Mouse (Mus musculus) kidney, postnatal 0 days (tissue): ENCODE results near the gene Tnpo2. TPM values are rescaled to one million over a fixed set of nuclear protein-coding genes. Genes with fewer than 3 reads are reported as not detected.

Source experiments
- ATAC-seq: fragments of 200-750 bp; cut with Nextera tagmentation; replicated peaks from 2 replicates; pipeline ENCODE4 v1.8.0; 2017; ENCODE audit warnings: low read depth, moderate number of reproducible peaks, moderate TSS enrichment, moderate library complexity; ENCODE audit not compliant: low FRiP score
- DNase-seq: peaks from one replicate; pipeline ENCODE4 v3.0.0-alpha.2; 2016; ENCODE audit warnings: low spot score
- H3K27ac ChIP-seq: fragments of 300-500 bp; sonication (generic); 2 replicates; pipeline ENCODE4 v1.5.1; 2014; ENCODE audit warnings: mild to moderate bottlenecking
- H3K27me3 ChIP-seq: fragments of 300-500 bp; sonication (generic); 2 replicates; pipeline ENCODE4 v1.6.1; 2014; ENCODE audit warnings: low read length, mixed read lengths; ENCODE audit not compliant: insufficient read depth
- H3K36me3 ChIP-seq: fragments of 300-500 bp; sonication (generic); 2 replicates; pipeline ENCODE4 v1.6.1; 2014; ENCODE audit warnings: low read length, mixed read lengths; ENCODE audit not compliant: insufficient read depth
- H3K4me1 ChIP-seq: fragments of 300-500 bp; sonication (generic); replicated peaks from 2 replicates; pipeline ENCODE4 v1.6.1; 2014; ENCODE audit warnings: antibody characterized with exemption, low read length, mixed read lengths; ENCODE audit not compliant: insufficient read depth
- H3K4me2 ChIP-seq: fragments of 300-500 bp; sonication (generic); 2 replicates; pipeline ENCODE4 v1.6.1; 2014; ENCODE audit warnings: mild to moderate bottlenecking, low read length, moderate library complexity, mixed read lengths
- H3K4me3 ChIP-seq: fragments of 300-500 bp; sonication (generic); replicated peaks from 2 replicates; pipeline ENCODE4 v1.5.1; 2014; ENCODE audit warnings: low read depth, low read length
- H3K9ac ChIP-seq: fragments of 300-500 bp; sonication (generic); 2 replicates; pipeline ENCODE4 v1.6.1; 2014; ENCODE audit warnings: low read depth, low read length
- H3K9me3 ChIP-seq: fragments of 300-500 bp; sonication (generic); replicated peaks from 2 replicates; pipeline ENCODE4 v1.6.1; 2016; ENCODE audit warnings: low read length, inconsistent platforms, mixed read lengths
- CTCF ChIP-seq: IDR thresholded peaks from 2 replicates; pipeline ENCODE4 v1.5.1; 2016; ENCODE audit warnings: antibody characterized with exemption, low read depth, mild to moderate bottlenecking, moderate library complexity
- WGBS: fragments of 180-500 bp; shearing (Covaris S2); extraction: QIAGEN DNeasy Blood & Tissue Kit; methylation state at CpG from one replicate; pipeline ENCODE4 v1.1.7; 2014; 5-methylcytosine and 5-hydroxymethylcytosine counted together
- polyA plus RNA-seq: library from polyadenylated mRNA; unstranded; fragments of >200 nt; fragmentation: Nextera tagmentation; extraction: Ambion mirVana; gene quantifications from 2 replicates; pipeline ENCODE4 v1.2.1, GENCODE M21; 2015

Gene Tnpo2
- polyA plus RNA-seq, 1 experiment from 2014 or later: 19.0 TPM

DNA sequence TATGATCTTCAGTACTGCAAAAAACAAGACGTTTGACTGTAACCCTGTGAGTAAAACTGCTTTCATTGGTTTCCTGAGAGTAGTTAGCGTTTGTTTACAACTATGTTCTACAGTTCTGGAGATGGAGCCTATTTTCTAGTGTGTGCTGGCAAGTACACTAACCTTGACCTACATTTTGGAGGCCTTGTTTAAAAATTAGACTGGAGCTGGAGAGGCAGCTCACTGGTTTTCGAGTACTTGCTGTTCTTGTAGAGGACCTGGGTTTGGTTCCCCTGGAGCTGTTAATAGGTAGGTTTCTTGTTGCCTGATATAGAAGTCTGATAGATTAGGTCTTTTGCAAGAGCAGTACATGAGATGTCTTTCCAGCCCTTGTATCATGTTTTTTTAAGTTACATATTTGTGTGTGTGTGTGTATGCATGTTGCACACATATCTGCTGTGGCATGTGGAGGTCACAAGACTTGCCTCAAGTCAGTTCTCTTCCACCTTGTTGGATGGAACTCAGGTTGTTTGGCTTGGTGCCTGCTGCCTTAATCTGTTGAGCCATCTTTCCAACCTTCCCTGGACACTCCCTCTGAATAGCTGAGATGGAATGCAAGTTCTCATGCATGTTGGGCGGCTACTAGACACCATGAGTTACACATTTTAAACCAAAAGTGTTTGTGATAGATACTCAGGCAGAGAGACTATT lies 3.9 kb upstream of the Tnpo2 start:
- Histone ChIP-seq H3K27ac (peak overlapping the region; percentile 54; the same call in 1 of the 2 replicates), H3K9me3 (no peaks in the 10 kb centered on the region), H3K4me3 (no peak overlapping the region), H3K4me2 (no peak overlapping the region), H3K36me3 (peaks cover 26% of the 10 kb centered on the region), H3K27me3 (no peaks in the 10 kb centered on the region), H3K9ac (no peak overlapping the region), H3K4me1 (peaks cover 13% of the 10 kb centered on the region; the same call in 1 of the 2 replicates)
- no peak for TF ChIP-seq CTCF
- 80% methylated on average over 4 of the region's 4 CpGs for WGBS
- no peak for ATAC-seq
- no peak for DNase-seq

GRCm38 (mm10) chr8:85033867-85034266 lies 2.8 kb upstream of the Tnpo2 start:
- no peak overlapping the region for H3K4me2 ChIP-seq
- H3K36me3 ChIP-seq: peaks cover 26% of the 10 kb centered on the region
- H3K27ac ChIP-seq: no peak overlapping the region; the same call in 1 of the 2 replicates
- H3K9me3 ChIP-seq: no peaks in the 10 kb centered on the region
- DNase-seq (no peak), ATAC-seq (no peak)
- H3K4me3 ChIP-seq: no peak overlapping the region
- peaks cover 12% of the 10 kb centered on the region for H3K4me1 ChIP-seq
- no peak for TF ChIP-seq CTCF
- no peak overlapping the region for H3K9ac ChIP-seq
- H3K27me3 ChIP-seq: no peaks in the 10 kb centered on the region
- WGBS: 68% methylated on average over 1 of the region's 1 CpGs

DNA sequence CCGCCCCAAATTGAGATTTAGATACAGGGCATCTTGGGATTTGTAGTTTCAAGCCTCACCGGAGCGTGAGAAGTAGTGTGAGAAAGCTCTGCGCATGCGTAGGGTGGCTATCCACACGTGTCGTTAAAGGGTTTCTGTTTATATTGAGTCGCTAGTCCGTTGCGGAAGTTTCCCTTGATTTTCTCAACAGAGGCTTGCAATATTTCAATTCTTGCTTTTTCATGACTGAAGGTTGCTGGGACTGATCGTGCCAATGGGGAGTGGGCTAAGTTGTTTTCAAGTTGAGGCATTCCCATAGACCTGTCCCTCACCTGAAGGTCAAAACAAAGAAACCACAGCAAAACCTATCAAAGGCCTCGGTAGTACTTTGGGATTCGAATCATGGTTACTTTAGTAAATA lies 2.0 kb upstream of the Tnpo2 start:
- Histone ChIP-seq H3K27me3 (no peaks in the 10 kb centered on the region), H3K36me3 (peaks cover 24% of the 10 kb centered on the region), H3K4me2 (peak overlapping the region; percentile 91), H3K27ac (no peak overlapping the region), H3K9ac (peak overlapping the region; percentile 69; the same call in 1 of the 2 replicates), H3K9me3 (no peaks in the 10 kb centered on the region), H3K4me1 (peaks cover 13% of the 10 kb centered on the region), H3K4me3 (peak overlapping the region; percentile 85)
- TF ChIP-seq CTCF: no peak
- DNase-seq (peak; percentile 95), ATAC-seq (no peak)
- 4% methylated on average over 13 of the region's 13 CpGs for WGBS

DNA sequence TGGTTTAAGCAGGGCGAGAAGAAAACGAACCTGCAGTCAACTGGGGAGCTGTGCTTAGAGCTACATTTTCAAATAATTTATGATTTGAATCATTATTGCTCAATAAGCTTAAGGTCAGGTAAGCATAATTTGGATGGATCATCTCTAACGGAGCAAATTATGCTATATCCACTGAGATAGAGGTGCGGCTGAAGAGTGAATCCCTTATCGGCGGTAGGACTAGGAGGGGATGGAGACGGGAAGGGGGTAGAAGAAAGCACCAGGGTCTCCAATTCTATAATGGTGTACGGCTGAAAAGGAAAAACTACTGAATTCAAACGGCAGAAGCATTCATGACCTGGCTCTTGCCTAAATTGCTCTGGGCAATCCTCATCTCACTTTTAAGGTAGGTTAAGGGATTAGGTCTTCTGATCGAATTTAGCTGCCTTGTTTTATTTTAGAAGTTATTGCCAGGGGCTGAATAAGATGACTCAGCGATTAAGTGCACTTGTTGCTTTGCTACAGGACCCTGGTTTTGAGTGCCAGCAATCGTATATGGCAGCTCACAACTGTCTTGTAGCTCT lies 1.5 kb upstream of the Tnpo2 start:
- Histone ChIP-seq H3K4me3 (peak overlapping the region; percentile 85), H3K4me2 (peak overlapping the region; percentile 91), H3K4me1 (peaks cover 13% of the 10 kb centered on the region), H3K27me3 (no peaks in the 10 kb centered on the region), H3K9ac (peak overlapping the region; percentile 69), H3K9me3 (no peaks in the 10 kb centered on the region), H3K27ac (peak overlapping the region; percentile 92), H3K36me3 (peaks cover 19% of the 10 kb centered on the region)
- 7% methylated on average over 12 of the region's 12 CpGs for WGBS
- DNase-seq: peak; percentile 18
- ATAC-seq: no peak
- no peak for TF ChIP-seq CTCF

DNA sequence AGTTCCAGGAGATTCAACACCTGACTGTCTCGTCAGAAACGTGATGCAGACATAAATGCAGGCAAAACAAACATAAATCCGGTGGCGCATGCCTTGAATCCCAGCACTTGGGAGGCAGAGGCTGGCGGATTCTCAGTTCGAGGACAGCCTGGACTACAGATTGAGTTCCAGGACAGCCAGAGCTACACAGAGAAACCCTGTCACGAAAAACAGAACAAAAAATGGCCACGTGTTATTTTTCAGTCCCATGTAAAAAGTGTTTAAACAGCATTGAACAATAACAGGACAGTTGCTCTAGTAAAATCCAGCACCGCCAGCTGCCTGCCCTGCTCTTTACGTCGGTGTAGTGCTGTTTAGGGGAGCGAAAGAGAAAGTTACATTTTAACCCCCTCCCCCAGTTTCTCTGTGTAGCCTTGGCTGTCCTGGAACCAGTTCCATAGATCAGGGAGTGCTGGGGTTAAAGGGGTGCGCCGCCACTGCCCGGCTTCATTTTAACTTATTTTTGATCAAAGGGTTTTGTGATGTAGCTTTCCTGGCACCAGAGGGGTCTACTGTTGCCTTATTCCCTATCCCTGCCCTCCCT lies 896 bp upstream of the Tnpo2 start:
- no peak for TF ChIP-seq CTCF
- Histone ChIP-seq H3K4me1 (peaks cover 13% of the 10 kb centered on the region), H3K9ac (peak overlapping the region; percentile 69), H3K4me3 (peak overlapping the region; percentile 85), H3K36me3 (peaks cover 20% of the 10 kb centered on the region), H3K27me3 (no peaks in the 10 kb centered on the region), H3K4me2 (peak overlapping the region; percentile 91), H3K9me3 (no peaks in the 10 kb centered on the region), H3K27ac (peak overlapping the region; percentile 92)
- 2% methylated on average over 15 of the region's 15 CpGs for WGBS
- DNase-seq: peak; percentile 47
- 0 out of 2 replicates have a peak, but pooled peaks have one; percentile 0 for ATAC-seq

GRCm38 (mm10) chr8:85036381-85036717 lies 366 bp upstream of the Tnpo2 start:
- WGBS: under 1% methylated on average over 9 of the region's 9 CpGs
- Histone ChIP-seq H3K27me3 (no peaks in the 10 kb centered on the region), H3K27ac (peak overlapping the region; percentile 92), H3K9ac (peak overlapping the region; percentile 69), H3K4me3 (peak overlapping the region; percentile 85), H3K4me1 (peaks cover 13% of the 10 kb centered on the region), H3K9me3 (no peaks in the 10 kb centered on the region), H3K36me3 (peaks cover 18% of the 10 kb centered on the region), H3K4me2 (peak overlapping the region; percentile 91)
- DNase-seq (no peak), ATAC-seq (peak; percentile 11)
- no peak for TF ChIP-seq CTCF
